Mouse (Mus musculus): ENCODE measurements around the gene Atrnl1.

Gene Atrnl1

DNA sequence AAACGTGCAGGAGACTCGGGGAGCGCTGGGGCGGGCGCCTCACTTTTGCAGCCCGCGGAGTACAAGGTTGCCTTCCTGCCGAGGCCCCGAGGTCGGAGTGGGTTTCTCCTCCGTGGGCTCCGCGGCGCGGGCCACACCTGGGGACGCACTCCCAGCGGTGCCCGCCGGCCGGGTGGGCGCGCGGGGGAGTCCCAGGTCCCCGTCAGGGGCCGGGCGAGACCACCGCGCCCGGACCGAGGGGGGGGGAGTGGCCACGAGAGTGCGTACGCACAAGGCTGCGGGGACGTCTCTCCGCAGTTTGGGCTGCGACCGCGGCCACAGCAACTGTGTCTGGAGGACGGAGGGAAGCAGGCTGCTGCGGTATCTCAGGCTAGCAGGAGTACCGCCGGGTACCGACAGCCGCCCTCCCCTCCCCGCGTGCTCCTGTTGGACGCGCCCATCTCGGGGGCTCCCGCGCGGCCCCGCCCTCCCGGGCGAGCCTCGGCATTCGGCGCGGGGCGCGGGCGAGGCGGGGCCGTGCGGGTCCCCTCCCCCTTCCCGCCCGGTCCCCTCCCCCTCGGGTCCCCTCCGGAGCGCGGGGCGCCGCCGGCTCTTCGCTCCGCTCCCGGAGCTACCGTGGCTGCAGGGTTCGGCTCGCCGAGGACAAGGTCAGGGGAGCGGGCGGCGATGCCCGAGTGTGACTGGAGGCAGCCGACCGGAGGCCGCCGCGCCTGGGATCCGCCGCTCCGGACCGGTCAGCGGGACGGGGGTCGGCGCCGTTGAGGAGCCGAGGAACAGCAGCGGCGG lies at the start of gene Atrnl1:
Gene Atrnl1, plus strand, starts transcription at position 559 of the 786 bp plus-strand sequence.
- peak; percentile 69 to 77 for DNase-seq

DNA sequence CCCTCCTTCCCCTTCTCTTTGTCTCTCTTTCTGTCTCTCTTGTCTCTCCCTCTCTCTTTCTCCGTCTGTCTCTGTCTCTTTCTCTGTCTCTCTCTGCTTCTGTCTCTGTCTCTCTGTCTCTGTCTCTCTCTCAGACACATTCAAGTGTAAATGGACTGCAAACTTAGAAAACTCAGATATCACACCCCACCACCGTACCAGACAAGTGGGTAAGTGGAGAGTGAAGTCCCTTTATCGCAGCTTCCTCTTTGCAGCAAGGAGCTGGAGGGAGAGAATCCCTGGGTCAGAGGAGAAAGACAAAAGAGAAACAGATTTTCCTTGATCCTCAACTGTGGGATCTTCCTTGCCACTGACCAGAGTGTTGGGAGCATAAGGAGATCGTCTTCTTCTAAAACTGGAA lies 49.3 kb upstream of the Atrnl1 start:
- DNase-seq, result no peak

DNA sequence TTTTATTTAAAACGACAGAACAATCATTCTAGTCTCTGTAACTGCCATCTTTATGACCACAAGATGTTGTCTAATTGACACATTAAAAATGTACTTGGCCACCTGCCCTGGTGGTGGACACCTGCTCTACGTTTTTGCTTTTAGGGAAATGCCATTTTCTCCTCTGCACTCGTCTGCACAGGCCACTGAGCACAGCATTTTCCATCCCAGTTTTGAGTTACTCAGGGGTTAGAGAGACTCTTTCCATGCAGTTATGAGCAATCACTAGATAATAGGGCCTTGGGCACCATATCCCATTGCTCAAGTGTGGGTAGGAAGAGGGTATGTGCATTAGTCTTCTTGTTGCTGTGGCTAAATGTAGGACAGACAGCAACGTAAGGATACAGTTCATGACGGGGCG lies 41.8 kb upstream of the Atrnl1 start:
- no peak for DNase-seq

DNA sequence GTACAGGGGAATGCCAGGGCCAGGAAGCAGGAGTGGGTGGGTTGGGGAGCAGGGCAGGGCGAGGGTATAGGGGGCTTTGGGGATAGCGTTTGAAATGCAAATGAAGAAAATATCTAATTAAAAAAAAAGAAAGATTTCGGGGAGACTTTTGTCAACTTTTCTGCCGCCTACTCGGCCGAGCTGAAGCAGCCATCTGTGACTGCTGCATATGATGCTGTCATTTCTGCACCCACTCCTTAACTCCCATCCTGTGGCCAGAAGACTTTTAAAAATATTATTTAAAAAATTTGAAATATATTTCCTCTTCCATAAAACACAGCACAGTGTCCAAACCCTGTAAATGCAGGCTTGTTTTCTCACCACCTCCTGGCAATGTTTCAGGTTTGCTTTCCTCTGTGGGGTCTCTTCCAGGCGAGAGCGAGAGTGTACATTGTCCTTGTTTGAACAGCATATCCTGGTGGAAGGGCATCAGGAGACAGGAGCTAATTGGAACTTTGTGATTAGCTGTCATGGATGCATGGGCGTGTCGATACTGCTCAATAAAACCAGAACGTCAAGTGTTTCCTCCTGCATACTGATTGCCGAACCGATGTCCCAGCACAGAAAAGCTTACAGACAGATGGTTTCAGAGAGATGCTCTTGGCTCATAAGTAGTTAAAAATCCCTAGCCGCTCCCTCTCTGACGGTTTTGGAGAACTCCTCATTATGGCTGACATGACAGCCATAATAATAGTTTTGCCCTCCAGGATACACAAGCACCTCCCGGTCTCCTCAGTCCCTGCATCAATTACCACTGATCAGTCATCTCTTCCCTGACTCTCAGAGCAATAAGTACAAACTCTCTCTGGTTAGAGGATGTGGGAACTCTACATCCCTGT lies 38.2 kb upstream of the Atrnl1 start:
- DNase-seq, result no peak

DNA sequence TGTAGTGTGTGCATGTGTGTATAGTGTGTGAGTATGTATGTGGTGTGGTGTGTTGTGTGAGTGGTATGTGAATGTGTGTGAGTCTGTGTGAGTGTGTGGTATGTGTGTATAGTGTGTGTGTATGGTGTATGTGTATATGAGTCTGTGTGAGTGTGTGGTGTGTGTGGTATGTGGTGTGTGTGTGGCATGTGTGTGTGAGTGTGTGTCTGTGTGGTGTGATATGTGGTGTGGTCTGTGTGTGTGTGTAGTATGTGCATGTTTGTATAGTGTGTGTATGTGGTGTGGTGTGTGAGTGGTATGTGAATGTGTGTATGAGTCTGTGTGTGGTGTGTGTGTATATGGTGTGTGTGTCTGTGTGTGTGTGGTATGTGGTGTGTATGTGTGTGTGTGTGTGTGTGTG lies 37.4 kb upstream of the Atrnl1 start:
- DNase-seq, result no peak

DNA sequence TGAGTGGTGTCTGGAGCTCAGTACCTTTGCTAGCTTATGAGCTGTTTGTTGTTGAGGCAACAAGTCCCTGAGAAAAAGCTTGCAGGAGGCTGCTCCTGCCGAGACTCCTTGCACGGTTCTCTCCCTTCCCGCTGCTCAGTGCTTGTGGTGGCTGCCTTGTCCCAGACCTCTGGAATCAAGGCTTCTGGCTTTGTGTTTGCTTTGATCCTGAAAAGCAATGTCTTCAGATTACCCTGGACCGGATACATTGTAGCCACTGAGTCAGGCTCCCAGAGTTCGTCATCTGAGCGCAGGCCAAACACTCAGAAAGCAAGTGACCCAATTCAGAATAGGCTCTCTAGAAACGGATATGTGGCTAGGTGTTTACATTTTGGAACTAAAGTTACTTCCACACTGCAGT lies 35.8 kb upstream of the Atrnl1 start:
- no peak for DNase-seq

DNA sequence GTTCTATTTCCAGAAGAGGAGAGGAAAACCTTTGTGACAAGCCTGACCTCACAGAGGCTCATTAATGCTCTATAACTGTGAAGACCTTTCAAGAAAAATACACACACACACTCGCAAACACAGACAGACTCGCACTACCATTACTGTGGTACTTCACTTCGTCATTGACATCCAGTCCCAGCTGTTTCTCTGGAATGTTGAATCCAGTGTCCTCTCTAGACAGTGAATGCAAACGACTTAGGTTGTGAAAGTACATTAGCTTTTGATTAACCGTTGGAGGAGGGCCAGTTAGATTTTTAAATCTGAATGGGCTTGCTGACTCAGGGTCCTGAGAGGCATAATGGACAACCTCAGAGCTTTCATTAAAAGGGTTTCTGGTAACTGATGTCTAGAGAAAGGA lies 34.0 kb upstream of the Atrnl1 start:
- no peak for DNase-seq

DNA sequence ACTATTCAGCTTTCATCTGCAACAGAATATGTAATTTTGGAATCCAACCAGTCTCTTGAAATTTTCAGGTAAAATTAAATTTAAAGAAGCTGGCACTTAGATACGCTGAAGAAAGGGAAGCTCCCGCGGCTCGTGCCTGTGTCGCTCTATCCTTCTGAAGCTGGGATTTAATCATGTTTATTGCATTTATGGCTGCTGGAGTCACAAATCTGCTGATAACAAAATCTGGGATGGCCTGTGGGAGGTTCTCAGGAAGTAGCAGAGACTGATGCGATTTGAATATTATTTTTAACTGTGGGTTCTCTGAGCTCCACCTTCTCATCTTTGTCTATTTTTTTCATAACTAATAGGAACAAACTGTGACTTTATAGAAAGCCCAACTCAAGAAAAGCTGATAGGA lies 33.6 kb upstream of the Atrnl1 start:
- DNase-seq, result no peak

DNA sequence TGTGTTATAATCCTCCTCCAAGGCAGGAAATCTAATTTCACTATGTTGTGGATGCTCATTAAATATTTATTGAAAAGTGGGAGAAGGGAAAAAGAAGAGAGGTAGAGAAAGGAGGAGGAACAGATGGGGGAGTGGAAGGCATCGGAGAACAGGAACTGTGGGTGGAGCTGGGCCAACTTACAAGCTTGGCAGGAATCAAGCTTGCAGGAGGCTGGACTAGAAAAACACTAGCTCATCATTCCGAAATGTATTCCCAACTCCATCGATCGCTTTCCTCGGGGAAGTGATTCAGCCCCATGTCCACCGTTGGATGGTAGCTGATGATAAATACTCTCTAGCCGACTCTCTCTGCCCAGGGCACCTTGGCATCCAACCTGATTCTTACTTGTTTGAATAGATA lies 29.9 kb upstream of the Atrnl1 start:
- no peak for DNase-seq

DNA sequence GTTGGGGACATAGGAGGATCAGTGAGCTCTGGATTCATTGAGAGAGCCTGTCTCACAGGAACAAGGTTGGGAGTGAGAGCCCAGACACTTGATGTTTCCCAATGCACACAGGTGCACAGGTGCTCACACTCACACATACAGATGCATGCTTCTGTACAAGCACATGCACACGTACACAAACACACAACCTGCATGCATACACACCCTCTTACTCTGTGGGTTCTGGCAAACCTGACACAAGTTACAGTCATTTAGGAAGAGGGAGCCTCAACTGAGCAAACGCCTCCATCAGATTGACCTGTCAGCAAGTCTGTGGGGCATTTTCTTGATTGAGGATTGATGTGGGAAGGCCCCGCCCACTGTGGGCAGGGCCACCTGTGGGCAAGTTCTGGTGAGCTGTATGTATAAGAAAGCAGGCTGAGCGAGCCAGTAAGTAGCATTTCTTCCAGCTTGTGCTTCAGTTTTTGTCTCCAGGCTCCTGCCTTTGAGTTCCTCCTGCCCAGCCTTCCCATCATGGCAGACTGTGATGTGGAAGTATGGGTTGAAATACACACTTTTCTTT lies 25.5 kb upstream of the Atrnl1 start:
- DNase-seq, result no peak

DNA sequence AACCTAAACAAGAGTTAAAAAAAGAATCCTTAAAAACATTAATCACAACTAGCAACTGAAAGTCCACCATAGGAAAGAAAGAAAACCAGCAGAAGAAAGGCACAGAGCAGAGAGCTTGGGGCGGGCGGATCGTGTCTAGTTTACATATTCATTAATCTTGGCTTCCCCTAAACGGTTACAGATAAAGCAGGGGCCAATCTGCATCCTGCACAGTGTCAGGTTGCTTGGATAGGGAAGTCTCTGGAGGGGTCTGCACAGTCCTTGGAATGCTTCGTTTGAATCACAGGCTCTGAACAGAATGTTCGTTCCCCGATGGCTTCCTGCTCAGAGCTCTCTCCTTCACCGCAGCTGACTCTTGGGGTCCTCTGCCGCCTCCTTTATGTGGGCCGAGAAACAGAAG lies 24.7 kb upstream of the Atrnl1 start:
- peak in 1 of 2 experiments; percentile 5 for DNase-seq

DNA sequence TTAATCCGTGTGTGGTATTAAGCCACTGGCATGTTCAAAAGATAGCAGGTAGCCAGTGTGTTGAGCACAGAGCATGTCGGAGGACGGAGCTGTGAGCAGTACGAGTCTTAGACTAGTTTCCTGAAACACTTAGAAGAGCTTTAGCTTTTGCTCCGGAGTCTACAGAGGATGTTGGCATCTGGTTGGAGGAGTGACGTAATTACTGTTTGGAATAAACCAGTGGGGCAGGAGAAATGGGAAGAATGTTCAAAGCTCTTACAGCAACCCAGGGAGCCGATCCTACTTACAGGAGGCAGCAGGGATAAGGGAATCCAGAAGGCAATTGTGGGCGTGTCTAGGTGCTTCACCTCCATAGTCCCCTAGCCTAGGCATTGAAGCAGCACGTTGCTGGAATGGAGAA lies 21.3 kb upstream of the Atrnl1 start:
- no peak for DNase-seq

DNA sequence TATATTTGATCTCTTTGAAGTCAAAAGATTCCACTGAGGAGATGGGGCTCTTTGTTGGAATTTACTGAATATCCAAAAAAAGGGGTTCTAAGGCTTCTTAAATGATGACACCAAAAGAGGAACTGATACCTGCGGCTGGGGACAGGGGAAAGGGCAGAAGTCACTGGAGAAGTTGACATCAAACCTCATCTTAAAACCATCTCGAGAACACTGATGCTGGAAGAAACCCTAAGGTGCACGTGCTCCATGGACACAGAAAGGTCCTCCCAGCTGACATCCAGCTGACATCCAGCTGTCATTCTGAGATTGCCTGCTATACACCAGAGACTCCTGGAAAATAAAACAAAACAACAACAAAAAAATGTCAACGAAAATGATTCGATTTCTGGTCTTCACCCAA lies 19.9 kb upstream of the Atrnl1 start:
- DNase-seq, result no peak

DNA sequence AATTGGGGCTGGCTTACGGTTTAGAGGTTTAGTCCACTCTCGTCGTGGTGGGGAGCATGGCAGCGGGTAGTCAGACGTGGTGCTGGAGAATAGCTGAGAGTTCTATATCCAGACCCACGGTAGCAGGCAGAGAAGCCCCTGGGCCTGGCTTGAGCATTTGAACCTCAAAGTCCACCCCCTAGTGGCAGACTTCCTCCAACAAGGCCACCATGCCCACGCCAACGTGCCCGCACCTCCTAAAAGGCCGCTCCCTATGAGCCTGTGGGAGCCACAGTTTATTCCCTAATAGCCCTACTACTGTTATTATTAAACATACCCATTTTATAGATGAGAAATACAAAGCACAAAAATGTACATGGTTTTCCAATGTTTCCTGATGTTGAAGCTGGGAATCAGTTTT lies 19.2 kb upstream of the Atrnl1 start:
- no peak for DNase-seq

DNA sequence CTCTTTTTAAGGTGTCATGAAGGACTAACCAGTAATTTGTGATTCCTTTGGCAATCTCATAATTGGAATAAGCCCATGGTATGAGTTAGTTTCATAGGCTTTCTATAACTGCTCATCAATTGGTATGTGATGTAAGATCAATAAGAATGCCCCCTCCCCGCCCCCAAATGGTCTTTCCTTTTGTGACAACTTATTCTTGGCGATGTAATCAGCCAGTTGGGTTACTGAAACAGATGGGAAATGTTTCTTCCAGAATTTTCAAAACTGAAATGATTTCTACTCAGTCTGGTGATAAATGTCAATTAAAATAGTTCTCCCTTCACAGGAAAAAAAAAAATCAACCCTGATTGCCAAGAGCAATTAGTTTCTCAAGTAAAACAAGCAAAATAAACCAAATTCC lies 18.5 kb upstream of the Atrnl1 start:
- no peak for DNase-seq

DNA sequence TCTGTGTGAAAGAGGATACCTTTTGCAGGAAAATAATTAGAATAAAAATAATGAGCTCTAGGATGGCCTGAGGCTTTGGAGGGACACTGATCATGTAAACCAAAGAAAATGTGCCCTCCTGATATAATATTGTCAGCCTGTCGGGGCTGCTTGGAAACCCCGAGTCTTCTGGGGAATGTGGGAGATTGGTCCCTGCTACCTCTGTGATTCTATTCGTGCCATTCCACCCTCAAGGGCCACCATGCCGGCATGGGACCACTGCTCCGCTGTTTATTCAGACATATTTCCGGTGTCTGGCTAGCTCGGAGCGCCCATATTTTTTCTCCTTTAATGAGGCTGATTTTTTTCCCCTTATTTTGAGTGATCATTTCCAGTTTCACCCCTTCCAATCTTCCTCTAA lies 11.7 kb upstream of the Atrnl1 start:
- no peak for DNase-seq

DNA sequence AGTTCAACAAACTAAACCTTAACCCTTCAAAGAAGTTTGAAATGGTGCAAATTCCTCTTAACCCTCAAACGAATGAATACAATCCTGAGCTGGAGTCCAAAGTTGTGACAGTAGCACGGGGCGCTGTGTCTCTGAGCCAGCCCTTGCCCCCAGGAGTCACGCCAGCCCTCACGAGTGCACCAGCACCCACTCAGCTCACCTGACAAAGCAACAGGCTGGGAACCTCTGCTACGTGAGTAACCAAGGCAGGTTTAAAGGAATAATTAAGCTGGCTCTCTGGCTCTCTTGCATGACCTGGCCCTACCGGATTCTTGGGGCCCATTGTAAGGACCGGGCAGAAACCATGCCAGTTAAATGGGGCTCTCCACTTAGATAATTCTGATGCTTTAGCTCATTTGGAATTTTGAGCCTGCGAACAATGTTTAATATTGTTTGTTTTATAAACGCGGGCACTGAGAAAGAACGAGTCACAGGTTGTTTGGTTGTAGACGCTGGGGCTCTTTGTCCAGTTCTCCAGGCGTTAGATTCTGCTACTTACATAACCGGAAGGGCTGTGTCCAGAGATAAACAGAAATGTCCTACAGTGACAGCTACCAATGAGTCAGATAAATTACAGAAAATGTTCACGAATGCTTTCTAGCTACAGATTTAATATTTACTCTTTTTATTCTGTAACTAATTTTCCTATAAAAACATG lies 10.5 kb upstream of the Atrnl1 start:
- no peak for DNase-seq

DNA sequence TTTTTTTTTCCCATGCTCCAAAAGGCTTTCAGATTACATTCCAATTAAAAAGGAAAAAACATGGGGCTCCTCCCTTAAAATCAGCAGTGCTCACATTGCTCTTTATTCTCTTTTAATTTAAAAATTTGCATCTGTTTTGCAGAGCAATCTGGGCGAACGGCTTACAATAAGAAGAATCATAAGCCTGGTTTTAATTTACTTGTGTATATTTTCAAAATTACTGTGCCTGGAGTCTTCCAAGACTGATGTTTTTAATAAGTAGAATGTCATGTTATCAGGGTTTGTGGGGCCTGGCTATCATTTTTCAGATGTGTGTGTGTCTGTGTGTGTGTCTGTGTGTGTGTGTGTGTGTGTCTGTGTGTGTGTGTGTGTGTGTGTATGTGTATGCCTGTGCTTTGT lies 9.9 kb upstream of the Atrnl1 start:
- no peak for DNase-seq

DNA sequence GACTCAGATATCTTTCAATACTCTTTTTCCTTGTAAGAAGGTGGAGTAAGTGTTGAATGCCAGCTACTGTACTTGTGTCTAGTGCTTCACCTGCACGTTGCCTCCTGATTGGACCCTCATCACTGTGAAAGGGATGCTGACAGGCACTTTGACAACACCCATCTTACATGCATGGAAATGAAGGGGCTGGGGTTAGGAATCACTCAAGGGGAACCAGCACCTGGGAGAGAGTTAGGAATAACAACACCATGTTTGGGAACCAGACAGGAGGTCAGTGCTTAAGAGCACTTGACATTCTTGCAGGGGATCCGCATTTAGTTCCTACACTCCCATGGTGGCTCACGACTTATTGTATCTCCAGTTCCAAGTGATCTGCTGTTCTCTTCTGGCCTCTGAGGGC lies 7.2 kb upstream of the Atrnl1 start:
- no peak for DNase-seq

DNA sequence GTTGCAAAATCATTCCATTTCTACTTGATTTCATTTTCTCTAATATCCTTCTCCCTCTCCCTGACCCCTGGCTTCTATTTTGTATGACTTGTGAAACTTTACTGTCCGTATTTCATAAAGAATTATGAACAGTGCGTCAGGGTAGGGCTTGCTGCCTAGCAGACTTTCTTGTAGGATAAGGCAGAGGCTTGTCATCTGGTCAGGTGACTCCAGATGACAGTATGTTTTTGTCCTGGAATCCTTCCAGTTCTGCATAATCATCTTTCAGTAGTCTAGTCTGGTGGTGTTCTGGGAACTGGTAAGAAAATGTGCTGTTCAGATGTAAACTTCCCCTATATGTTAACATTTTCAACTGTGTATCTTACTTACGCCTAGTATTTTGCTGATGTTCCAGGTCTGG lies 4.9 kb upstream of the Atrnl1 start:
- DNase-seq, result no peak

DNA sequence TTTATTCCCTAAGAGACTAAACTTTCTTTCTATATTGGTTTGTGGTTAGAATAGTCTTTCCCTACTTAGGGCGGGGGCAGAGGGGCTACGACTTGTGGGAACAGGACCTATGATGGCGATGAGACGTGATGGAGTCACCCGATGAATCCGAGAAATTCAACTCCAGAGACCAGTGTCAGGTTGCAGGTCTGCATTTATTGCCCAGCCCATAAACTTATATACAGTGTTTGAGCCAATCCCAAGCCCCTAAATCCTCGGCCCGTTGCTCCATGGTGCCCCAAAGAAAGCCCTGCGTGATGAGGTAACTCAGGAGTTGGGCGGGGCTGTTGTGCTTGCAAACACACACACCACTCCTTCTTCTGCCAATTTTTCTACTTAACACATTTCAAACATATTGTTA lies 4.5 kb upstream of the Atrnl1 start:
- DNase-seq, result no peak

DNA sequence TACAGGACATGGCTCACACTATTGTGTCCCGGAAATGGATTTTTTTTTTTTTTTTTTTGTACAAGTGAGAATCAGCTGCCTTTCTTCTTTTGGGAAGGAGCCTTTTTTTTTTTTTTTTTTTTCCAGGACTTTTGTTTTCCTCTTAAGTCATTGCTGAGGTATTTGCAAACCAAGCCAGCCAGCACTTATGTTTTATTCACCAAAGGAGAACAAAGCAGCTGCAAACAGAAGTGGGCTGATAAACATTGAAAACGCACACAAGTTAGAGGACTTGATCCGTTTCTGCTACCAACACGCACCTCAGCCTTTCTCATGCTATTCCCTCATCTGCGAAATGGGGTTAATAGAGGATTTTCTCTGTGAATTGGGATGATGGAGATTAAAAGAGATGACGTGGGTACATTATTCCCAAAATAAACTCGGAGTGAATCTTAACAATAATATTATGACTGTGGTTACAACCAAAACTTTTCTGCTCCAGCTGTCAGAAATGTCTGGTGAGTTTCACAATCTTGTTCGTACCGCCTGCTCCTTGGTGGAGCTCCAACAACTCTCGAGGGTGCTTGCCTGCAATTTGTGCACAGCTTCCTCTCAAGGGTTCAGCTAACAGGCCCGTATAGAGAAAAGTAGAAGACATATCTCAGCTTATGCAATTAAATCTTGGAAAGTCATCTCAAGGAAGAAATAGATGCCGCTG lies 1.3 kb upstream of the Atrnl1 start:
- DNase-seq, result peak; percentile 13 to 19

DNA sequence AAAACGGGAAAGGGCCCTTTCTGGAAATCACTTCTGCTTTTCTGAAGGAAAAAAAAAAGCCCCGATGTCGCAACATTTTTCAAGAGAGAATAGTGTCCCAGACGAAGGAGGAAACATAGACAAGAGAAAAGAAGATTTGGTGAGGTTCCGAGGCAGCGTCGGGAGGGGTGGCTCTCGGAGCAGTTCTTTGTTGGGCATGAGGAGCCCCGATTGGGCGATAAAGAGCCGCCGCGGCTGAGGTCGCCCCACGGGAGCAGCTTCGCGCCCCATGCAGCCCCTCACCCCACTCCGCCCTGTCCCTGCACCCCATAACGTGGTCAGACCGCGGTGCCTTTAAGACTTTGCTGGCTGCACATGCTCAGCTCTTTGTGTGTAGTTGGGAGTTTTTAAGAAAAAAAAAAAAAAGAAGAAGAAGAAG lies 767 bp upstream of the Atrnl1 start:
- DNase-seq, result peak; percentile 51 to 62

Measured in thymus, adult 18-20 months (tissue).